Mouse (Mus musculus) frontal cortex, adult 2 months (tissue): ENCODE measurements around the gene Car3. TPM values are rescaled to one million over a fixed set of nuclear protein-coding genes. Genes with fewer than 3 reads are reported as not detected.
"Not testable (repeated sequence)": the region's sequence is repeated elsewhere in the genome, so short reads cannot be mapped to it uniquely, and the experiment has no call there.

Experiments used
- DNase-seq, 2 experiments: peaks; one replicate each; pipeline ENCODE4 v3.0.0; 2022; ENCODE audit warnings: low spot score in 1 of 2; ENCODE audit errors: extremely low spot score in 1 of 2
- polyA plus RNA-seq: library from polyadenylated mRNA; depleted of rRNA; stranded (reverse); fragments of >200 nt; gene quantifications from 2 replicates; pipeline ENCODE4 v1.2.3, GENCODE M21; 2012; rRNA removed

Car3 gene
- 2.0 and 3.3 TPM in 2 replicates for polyA plus RNA-seq

DNA sequence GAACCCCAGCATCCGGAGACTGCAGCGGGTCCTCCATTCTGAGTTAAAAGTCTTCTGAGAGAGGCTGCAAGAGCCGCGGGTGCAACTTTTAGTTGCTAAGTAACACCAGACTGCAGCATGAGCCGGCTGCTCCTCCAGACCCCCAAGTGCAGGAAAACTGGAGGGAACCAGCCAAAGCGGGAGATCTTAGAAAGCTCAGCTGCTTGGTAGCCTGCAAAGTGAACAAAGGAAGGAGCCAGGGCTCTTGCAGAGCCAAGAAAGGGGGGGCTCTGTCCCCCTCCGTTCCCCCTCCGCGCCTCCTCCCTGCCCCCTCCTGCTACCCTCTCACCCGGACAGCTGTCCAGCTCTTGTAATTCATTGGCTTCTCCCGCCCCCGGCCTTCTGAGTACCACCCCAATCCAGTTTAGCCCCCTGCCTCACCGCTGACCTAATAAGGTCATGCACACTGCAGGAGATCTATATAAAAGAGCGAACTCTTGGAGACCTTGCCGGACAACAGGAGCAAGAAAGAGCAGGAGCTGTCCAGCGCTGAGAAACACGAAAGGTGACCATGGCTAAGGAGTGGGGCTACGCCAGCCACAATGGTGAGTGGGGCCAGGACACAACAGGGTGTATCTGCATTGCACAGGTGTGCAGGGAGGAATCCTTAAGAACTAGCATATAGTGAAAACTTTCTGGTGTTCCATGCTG lies at the start of gene Car3:
Gene Car3 (plus strand): TSS at position 491 of the 690 bp plus-strand sequence.
- no peak for DNase-seq

DNA sequence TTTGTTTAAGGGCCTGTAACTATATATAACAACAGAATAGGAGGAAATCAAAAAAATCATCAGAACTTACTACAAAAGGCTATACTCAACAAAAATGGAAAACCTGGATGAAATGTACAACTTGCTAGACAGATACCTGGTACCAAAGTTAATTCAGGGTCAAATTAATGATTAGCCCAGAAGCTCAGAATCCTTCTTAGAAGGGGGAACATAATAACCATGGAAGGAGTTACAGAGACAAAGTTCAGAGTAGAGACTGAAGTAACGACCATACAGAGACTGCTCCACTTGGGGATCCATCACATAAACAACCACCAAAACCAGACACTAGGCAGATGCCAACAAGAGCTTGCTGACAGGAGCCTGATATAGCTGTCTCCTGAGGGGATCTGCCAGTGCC lies 47.9 kb upstream of the Car3 start:
- not testable (repeated sequence) for DNase-seq

- no peak for DNase-seq
These were observed 43.3 kb upstream of the Car3 start for GRCm38 (mm10) chr3:14819844-14820504.

GRCm38 (mm10) chr3:14828896-14829295 lies 34.4 kb upstream of the Car3 start:
- DNase-seq: no peak

DNA sequence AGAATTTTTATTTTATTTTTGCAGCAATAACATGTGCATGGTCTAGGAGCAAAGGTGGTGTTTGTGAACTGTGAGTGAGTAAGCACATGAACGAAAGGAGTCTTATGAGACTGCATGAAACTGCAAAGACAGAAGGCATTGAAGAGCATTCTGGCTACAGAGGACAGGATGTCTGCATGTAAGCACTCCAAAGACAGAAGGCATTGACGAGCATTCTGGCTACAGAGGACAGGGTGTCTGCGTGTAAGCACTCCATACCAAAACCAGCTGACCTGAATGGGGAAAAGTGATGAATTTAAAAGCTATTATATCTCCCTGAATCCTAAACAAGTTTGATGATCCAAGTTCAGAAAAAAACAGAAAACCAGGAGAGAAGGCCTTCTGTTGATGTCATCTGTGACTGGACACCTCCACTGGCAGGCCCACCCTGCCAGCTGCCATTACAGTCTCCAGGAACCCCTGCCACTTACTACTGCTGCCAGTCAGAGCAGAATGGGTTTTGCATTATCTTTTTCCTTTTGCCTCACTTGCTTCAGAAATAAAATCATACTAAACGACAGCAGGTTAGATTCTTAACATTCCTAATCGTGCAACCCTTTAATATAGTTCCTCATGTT lies 32.0 kb upstream of the Car3 start:
- DNase-seq: no peak

DNA sequence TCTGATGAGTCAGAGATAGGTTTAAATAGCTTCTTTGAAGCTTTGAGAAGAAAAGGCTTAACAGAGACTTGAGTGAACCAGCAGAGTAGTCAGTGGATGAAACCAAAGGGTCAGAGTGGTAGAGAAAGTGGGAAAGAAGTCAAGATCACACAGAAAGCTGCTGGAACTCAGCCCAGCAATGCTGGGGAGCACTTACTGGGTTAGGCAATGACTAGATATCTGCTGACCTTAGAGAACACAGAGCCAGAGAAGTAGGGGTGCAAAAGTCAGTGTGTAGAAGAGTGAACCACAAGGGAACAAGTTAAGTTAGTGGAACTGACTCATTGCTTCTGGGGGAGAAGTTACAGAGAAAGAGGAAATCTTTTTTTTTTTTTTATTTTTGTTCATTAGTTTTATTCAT lies 30.5 kb upstream of the Car3 start:
- DNase-seq: no peak

DNA sequence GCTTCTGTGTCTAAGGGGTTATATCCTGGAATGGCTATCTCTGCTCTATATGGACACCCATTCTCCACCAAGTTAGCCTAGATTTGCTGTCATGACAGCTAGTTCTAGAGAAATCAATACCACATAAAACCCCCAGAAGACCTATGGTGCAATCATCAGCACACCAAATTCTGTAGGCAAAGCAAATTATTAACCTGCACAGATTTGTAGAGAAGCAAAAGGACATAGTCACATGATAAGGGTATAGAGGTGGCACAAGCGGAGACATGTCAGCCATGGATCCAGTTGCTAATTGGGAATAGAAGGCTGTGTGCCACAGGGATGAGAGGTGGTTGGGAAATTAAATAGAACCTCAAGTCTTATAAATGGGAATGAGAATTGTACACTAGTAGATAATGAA lies 24.4 kb upstream of the Car3 start:
- no peak for DNase-seq

GRCm38 (mm10) chr3:14839466-14840118 lies 23.7 kb upstream of the Car3 start:
- no peak for DNase-seq

DNA sequence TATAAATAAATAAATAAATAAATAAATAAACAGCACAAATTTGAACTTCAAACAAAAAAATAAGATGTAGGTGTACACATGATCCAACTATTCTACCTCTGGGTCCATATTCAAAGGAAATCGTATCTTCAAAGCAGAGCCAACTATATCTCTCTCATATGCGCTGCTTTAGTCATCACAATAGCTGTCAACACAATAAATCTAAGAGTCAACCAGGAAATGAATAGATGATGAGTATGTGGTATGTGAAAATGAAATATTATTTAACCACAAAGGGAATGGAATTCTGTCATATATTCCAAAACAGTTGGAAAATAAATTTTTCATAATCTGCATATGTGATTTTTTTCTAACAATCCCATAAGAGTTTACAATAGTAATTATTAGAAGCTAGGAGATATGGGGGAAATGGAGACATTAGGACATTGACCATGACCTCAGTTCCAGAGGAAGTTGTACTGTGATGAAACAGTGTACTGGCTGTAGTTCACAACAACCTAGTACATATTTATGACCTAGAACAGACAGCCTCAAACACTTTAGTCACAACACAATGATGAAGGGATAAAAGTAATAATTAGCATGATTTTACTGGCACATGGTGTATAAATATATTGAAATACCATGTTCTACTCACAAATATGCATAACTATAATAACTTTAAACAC lies 14.6 kb upstream of the Car3 start:
- no peak for DNase-seq

- no peak for DNase-seq
These were observed 9.3 kb upstream of the Car3 start for GRCm38 (mm10) chr3:14853966-14854365.

DNA sequence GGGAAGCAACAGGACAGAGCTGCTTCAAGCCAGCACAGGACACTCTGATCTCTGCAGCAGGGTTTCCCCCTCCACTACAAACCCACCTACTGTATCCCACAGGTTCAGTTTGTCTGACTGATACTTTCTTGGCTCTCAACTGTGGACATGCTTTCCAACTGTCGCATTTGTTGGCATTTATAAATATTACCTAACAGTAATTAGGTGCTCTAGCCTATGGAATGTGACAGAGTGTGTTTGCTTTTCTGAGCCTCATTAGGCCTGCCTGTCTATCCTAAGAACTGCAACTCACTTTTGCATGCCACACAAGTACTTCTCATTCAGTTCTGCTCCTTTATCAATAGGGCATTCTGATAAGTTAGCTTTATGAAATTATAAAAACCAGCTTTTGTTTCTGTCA lies 8.9 kb upstream of the Car3 start:
- DNase-seq: no peak

- DNase-seq: no peak
These were observed 5.4 kb upstream of the Car3 start for GRCm38 (mm10) chr3:14857874-14858273.

GRCm38 (mm10) chr3:14860291-14860690 lies 3.0 kb upstream of the Car3 start:
- no peak for DNase-seq

- DNase-seq: no peak
These were observed 2.1 kb upstream of the Car3 start for GRCm38 (mm10) chr3:14861165-14861564.

GRCm38 (mm10) chr3:14861787-14862186 lies 1.5 kb upstream of the Car3 start:
- DNase-seq: no peak

DNA sequence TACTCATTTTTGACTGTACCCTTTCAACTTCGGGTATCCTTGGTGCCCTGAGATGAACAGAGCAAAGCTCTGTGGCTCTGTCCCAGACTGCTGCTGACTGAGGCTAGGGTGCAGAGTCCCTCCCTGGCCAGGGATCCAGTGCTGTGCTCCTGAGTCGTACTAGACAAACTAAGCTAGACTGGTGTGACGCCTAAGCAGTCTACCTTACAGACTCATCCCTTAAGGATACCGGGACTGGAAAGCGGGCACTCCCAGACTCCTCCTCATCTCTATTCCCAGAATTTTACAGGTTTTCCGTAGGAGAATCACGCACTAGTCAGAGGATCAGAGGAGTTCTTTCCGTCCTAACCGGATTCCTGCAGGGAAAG lies 674 bp upstream of the Car3 start:
- no peak for DNase-seq

DNA sequence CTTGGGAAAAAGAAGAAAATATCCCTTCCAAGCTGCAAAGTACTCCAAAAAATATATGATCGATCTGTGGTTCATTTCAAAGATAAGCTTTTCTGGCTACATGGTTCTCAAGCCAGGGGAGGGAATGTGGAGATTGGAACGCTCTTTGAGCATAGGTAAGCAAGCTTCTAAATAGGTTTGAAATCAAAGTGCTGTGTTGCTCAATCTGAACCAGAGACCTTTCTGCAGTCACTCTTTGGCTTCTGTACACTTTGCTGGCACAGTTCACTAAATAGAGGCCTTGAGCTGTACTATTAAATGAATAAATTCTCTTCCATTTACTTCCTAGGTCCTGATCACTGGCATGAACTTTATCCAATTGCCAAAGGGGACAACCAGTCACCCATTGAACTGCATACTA lies 610 bp downstream of the Car3 start:
- no peak for DNase-seq

DNA sequence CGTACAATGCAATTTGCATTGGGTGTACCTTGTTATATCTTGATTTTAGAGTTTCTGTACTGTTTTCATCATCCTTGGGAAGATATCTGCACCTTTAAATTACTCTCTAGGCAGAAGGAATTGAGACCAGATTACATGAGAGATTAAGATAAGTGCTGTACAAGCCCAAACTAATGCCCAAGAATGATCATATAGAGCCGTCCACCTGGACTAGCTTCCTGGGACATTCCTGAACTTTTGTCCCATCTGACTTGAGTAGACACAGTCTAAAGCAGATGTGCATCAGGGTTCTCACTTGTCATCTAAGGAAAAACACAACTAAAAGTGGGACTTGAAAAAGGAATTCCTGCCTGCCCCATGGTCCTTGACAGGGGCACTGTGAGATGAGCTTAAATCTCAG lies 2.6 kb downstream of the Car3 start:
- DNase-seq: no peak

- peak in 1 of 2 experiments; percentile 79 for DNase-seq
These were observed 6.5 kb downstream of the Car3 start for GRCm38 (mm10) chr3:14869779-14870178.

DNA sequence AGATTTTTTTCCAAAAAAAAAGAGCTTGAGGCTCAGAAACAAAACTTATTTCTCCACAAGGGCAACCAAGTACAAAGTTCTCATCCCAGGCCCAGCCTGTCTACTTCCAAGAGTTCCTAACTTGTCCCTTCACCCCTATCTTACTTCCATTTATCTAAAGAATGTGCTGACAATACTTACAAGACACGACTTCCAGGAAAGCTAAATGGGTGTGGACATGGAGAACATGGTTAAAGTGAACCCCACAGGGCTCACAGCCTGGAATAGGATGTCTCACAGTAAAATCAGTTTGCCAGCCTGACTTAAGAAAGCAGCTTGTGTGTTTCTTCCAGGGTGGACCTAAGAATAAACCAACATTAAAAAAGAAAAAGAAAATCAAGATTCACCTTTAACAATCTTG lies 7.2 kb downstream of the Car3 start:
- DNase-seq: no peak

- DNase-seq: no peak
These were observed 8.1 kb downstream of the Car3 start for GRCm38 (mm10) chr3:14871386-14871785.
